Mouse (Mus musculus) kidney, adult 8-10 months (tissue): ENCODE data around the gene Mbtps2.
A peak's percentile ranks its signal among the peaks of the same experiment; 100 is the strongest.

ENCODE experiments used
- DNase-seq, 2 experiments: peaks; one replicate each; pipeline ENCODE4 v3.0.0; 2022

Mbtps2 gene

DNA sequence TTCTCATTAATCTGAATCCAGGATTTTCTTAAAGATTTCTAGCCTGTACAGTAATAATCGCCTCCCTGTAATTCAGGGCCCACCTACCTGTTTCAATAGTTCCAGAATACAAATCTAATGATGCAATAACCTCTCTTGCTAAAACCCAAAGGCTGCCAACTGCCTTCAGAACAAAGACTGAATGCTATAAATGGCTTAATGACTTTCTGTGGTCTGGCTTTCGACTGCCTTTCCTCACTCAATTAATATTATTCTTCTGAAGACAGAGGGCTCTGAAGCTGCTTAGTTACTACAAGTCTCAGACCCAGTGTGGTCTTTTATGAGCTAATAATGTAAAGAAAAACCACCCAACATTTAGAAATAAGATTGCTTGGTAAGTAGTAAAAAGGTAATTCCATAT is 96.6 kb downstream of the Mbtps2 start:
- DNase-seq: no peak

DNA sequence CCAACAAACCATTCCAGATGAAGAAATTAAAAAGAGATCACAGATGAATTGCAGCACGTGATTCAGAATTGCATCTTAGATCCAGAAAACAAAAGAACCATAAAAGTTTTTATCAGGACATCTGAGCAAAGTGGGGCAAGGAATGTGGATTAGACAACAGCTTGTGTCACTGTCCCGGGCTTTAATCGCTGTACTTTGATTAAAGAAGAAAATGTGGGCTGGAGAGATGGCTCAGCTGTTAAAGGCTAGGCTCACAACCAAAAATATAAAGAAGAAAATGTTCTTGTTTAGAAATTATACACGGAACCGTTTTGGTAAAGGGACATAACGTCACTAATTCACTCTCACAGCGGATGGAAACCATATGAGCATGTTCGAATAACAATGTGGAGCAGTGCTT is 98.5 kb downstream of the Mbtps2 start:
- DNase-seq: no peak

DNA sequence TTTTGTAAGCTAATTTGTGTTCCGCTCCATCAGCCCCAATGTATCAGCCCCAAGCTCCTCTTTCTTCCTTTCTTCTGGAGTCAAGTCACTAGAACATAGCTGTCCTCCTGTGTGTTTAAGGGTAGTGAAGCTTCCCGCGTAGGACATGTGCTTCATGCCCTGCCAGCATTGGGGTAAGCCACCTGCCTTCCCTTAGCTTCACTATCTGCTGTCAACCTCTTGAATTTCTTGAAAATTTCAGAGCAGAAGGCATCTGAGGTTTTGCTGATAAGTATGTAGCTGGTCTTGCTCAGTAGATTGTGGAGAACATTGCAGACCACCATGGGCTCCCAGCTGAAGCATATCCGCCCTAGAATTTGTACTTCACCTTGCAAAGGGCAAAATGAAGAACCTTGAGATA is 105.4 kb downstream of the Mbtps2 start:
- DNase-seq: no peak

DNA sequence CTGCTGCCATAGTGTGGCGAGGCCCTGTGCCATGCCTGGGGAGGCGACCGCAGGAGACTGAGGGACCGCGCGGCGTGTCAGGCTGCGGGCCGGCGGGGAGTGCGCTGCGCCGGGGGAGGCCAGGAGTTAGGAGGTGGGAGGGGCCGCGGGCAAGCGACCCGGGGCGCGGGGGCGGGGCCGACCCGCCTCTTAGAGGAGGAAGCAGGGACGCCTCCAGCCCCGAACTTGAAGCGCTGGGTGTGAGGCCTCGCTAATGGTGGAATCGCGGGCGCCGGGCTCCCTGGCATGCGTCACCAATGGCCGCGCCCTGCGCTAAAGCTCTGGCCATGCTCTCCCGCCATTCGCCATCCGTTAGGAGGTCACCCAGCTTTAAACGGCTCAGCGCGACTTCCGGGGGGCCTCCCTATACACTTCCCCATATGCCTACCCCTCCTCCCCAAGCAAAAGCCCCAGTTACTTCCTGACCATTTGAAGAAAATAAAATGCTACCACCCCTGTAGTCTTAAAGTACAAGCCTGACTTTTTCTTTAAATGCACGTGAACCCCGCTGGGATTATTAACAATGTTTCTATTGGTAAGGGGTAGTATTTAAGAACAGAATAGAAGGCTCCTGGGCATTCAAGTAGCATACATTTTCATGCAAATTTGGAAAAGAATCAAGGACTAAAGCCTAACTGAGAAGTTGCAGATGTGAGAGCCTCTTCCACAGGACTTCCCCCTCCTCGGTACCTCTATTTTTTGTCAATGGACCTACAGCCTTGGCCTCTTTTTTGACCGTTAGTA is 106.4 kb downstream of the Mbtps2 start, which contains the start of gene Sms:
Sms (minus strand) TSS at position 344 of the 783 bp plus-strand sequence.
- peak; percentile 36 to 42 for DNase-seq

DNA sequence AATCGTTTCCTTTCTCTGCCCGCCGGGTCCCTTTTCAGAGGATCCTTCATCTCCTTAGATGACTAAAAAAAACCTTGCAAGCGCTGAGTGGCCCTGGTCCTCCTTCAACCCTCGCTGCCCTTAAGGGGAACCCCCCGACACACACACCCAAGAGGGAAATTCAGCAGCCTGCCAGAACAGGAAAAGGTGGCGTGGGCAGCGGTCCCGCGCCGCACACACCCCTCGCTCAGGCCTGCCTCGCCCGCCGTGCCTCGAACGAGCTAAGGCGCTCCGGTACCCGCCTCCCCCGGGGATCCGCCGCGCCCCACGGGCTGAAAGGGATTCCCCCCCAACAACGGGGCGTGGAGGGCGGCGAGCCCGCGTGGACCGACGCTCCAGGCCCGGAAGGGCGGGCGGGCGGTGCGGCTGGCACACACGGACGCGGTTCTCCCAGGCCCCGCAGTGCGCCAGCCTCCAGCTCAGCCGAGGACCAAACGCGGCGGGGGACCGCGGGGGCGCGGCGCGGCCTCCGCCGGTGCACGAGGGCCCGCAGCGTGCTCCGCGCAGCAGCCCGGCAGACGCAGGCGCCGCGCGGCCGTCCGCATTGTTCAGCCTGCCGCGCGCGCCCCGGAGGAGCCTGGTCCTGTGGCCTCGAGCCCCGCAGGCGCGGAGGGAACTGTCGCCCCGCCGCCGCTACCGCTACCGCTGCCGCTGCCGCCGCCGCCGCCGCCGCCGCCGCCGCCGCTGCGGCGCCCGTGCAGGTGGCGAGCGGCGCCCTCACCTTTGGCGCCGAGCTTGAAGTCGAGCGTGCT is 107.2 kb downstream of the Mbtps2 start:
- DNase-seq: peak in 1 of 2 experiments; percentile 8

DNA sequence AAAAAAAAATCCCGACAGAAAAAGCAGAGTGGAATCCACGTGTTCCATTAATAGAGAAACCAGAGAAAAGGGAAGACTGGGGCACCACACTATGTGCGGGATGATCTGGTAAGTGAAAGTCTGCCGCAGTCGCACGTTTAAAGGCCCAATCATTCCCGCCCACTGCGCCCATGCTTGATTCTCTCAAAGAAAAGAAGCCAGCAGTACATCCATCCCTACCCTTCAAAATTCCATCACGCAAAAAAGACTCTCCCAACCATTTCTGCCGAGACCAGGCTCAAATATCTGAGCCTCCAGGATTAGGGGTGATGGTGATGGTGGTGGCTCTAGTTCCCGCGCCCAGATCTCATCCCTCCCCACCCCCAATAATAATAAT is 107.8 kb downstream of the Mbtps2 start:
- DNase-seq: no peak

DNA sequence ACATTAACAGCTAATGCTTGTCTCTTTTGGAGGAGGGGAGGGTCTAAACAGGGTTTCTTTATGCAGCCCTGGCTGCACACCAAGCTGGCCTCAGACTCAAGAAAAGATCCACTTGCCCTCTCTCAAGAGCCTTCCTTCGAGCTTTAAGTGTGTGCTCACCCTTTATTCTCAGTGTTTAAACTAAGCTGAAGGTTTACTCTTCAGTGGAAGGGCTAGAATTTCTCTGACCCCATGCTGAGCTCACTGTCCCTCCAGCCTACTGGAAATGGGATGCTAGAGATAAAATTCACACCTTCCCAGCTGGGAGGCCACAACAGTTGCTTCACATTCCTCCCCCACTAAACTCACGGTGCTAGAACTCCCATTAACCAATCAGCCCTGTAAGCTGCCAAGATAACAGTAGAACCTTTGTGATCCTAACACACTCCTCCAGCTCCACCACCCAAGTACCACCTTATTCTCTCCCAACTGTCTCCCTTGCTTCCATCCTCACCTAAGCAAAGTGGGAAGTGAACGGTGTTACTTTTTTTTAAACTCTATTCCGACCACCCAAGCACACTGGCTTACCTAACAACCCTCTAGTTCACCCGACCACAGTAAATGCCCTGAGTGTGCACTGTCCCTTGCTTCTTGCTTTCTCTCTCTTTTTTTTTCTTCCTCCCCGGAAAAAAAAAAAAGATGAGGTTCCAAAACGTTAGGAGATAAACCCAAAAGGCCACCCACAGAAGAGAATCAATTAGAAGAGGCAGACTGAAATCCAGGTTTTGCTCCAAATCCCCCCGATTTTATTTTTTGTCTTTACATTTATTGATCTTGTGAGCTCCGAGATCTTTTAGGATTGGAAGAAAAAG is 108.4 kb downstream of the Mbtps2 start:
- peak in 1 of 2 experiments; percentile 13 for DNase-seq

DNA sequence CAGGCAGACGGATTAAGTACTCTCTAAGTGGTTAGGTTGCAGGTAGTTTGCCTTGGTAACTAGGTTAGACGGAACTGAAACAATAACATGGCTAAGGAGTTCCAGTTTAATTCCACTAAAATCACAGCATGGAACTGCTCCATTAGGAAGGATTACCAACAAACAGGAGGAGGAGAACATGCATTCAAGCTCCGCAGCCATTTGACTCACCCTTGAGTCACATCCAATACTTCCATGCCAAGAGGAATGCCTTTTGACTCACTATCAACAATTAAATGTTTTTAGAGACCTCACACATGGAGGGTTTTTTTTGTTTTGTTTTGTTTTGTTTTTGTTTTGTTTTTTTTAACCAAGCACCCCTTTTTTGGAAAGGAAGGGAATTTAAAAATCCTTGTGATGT is 109.7 kb downstream of the Mbtps2 start:
- DNase-seq: no peak

DNA sequence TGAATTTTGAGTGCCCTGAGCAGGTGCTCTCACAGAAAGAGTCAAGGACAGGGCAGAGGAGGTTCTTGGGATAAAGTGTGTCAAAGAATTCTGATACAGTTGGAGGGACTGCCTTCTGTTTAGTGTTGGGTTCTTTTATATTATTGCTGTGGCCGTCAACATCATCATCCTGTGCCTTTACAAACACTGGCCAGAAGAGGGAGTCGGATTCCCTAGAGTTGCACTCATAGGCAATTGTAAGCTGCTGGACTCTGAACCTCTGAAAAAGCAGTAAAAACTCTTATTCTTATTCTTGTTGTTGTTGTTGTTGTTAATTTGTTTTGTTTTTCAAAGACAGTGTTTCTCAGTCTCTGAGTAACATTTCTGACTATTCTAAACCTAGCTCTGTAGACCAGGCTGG is 111.8 kb downstream of the Mbtps2 start:
- peak in 1 of 2 experiments; percentile 32 for DNase-seq
